Mouse (Mus musculus): ENCODE results near the gene Unc45a.

Gene Unc45a

GRCm38 (mm10) chr7:80368009-80368408 is 27.2 kb upstream of the Unc45a start:
- no peak for DNase-seq (ENCODE audit: low read depth, low spot score)

- no peak for DNase-seq (ENCODE audit: low read depth, low spot score)
These were observed 26.4 kb upstream of the Unc45a start for GRCm38 (mm10) chr7:80367232-80367631.

GRCm38 (mm10) chr7:80365759-80366158 is 25.0 kb upstream of the Unc45a start:
- no peak for DNase-seq (ENCODE audit: low read depth, low spot score)

GRCm38 (mm10) chr7:80360435-80360834 is 19.6 kb upstream of the Unc45a start:
- DNase-seq (ENCODE audit: low read depth, low spot score): no peak

GRCm38 (mm10) chr7:80358039-80358438 is 17.2 kb upstream of the Unc45a start:
- no peak for DNase-seq (ENCODE audit: low read depth, low spot score)

- peak; percentile 36 for DNase-seq (ENCODE audit: low read depth, low spot score)
These were observed 16.4 kb upstream of the Unc45a start for GRCm38 (mm10) chr7:80357156-80357555.

- DNase-seq (ENCODE audit: low read depth, low spot score): no peak
These were observed 15.5 kb upstream of the Unc45a start for GRCm38 (mm10) chr7:80356351-80356750.

GRCm38 (mm10) chr7:80352920-80353319 is 12.1 kb upstream of the Unc45a start:
- DNase-seq (ENCODE audit: low read depth, low spot score): no peak

GRCm38 (mm10) chr7:80350808-80351207 is 10.0 kb upstream of the Unc45a start:
- DNase-seq (ENCODE audit: low read depth, low spot score): no peak

GRCm38 (mm10) chr7:80347670-80348586 is 7.1 kb upstream of the Unc45a start:
- no peak for DNase-seq (ENCODE audit: low read depth, low spot score)

- no peak for DNase-seq (ENCODE audit: low read depth, low spot score)
These were observed 6.0 kb upstream of the Unc45a start for GRCm38 (mm10) chr7:80346830-80347229.

- no peak for DNase-seq (ENCODE audit: low read depth, low spot score)
These were observed 5.4 kb upstream of the Unc45a start for GRCm38 (mm10) chr7:80346173-80346572.

- no peak for DNase-seq (ENCODE audit: low read depth, low spot score)
These were observed 2.6 kb upstream of the Unc45a start for GRCm38 (mm10) chr7:80343270-80344018.

- DNase-seq (ENCODE audit: low read depth, low spot score): peak; percentile 98
These were observed 2.1 kb upstream of the Unc45a start, which contains the start of gene Hddc3 for GRCm38 (mm10) chr7:80342858-80343257. TSS of gene Hddc3 (plus strand) at chr7:80343104.

- no peak for DNase-seq (ENCODE audit: low read depth, low spot score)
These were observed 988 bp upstream of the Unc45a start for GRCm38 (mm10) chr7:80341793-80342192.

GRCm38 (mm10) chr7:80339793-80340628 is 794 bp downstream of the Unc45a start:
- DNase-seq (ENCODE audit: low read depth, low spot score): peak; percentile 98

- peak; percentile 19 for DNase-seq (ENCODE audit: low read depth, low spot score)
These were observed 1.4 kb downstream of the Unc45a start for GRCm38 (mm10) chr7:80339371-80339770.

GRCm38 (mm10) chr7:80336932-80337331 is 3.9 kb downstream of the Unc45a start:
- no peak for DNase-seq (ENCODE audit: low read depth, low spot score)

GRCm38 (mm10) chr7:80334848-80335247 is 6.0 kb downstream of the Unc45a start:
- no peak for DNase-seq (ENCODE audit: low read depth, low spot score)

- no peak for DNase-seq (ENCODE audit: low read depth, low spot score)
These were observed 9.4 kb downstream of the Unc45a start for GRCm38 (mm10) chr7:80331433-80331832.

GRCm38 (mm10) chr7:80330278-80330677 is 10.5 kb downstream of the Unc45a start:
- no peak for DNase-seq (ENCODE audit: low read depth, low spot score)

GRCm38 (mm10) chr7:80326076-80326475 is 14.7 kb downstream of the Unc45a start:
- no peak for DNase-seq (ENCODE audit: low read depth, low spot score)
